15 mouse cellular contexts compared by ENCODE assay signal in genomic region chr5:137425648-137426047, GRCm38 (mm10). TPM values are rescaled to one million over a fixed set of nuclear protein-coding genes. Genes with fewer than 3 reads are reported as not detected.
DNase-seq lines count a peak whose midpoint lies in the region; ATAC-seq lines count a peak whose summit lies in the region.
"Had no signal": no experiment of that assay in that cellular context is flagged by ENCODE, and none has a peak within 500 bp of the region (broad histone marks: within the 10 kb centered on the region; RNA-seq: fewer than 3 reads in every experiment).

No protein-coding gene starts in this region.

- no peaks in the 10 kb centered on the region for H3K27me3 ChIP-seq in intestine, embryonic 14.5 days (replicated peaks; ENCODE audit: control insufficient read depth, insufficient read depth, low read length)
- no peaks in the 10 kb centered on the region for H3K27me3 ChIP-seq in intestine, embryonic 16.5 days (replicated peaks; ENCODE audit: control insufficient read depth, insufficient read depth, low read length)
- H3K27me3 ChIP-seq: embryonic facial prominence, embryonic 15.5 days had no signal

- no peak overlapping the region for H3K4me2 ChIP-seq in intestine, embryonic 14.5 days (ENCODE audit: low read length)
- H3K4me2 ChIP-seq in intestine, embryonic 16.5 days (ENCODE audit: low read depth, low read length), result no peak overlapping the region
- H3K4me2 ChIP-seq: embryonic facial prominence, embryonic 15.5 days had no signal

- no peak for DNase-seq in intestine, embryonic 14.5 days (ENCODE audit: low spot score)
- peak; percentile 68 for DNase-seq in 3134 (ENCODE audit: extremely low read depth, insufficient read length, low spot score)
- DNase-seq in NIH3T3 (ENCODE audit: low read depth), result peak; percentile 81
- DNase-seq in ovary, postnatal 36 days (ENCODE audit: low spot score), result no peak
- no peak for DNase-seq in layer of hippocampus, postnatal 25 days (ENCODE audit: extremely low spot score in 1 of 2, low spot score in 1 of 2)
- no peak for DNase-seq in gastrocnemius, postnatal 14 days
- DNase-seq: adrenal gland, postnatal 10 days; cerebellum, postnatal 14 days; kidney, adult 18-20 months; lung, postnatal 4 days had no signal

- ATAC-seq in intestine, embryonic 14.5 days (replicated peaks; ENCODE audit: low FRiP score, low TSS enrichment, low read depth), result no peak; the same call in 1 of the 2 replicates
- ATAC-seq in intestine, embryonic 16.5 days, result no peak; the same call in 1 of the 2 replicates
- 0 out of 2 replicates have a peak, but pooled peaks have one; percentile 43 for ATAC-seq in megakaryocyte-erythroid progenitor cell, adult 5-6 weeks (replicated peaks; ENCODE audit: low FRiP score, low TSS enrichment, poor library complexity, severe bottlenecking)

- H3K36me3 ChIP-seq in intestine, embryonic 14.5 days (ENCODE audit: control insufficient read depth, insufficient read depth, low read length), result no peaks in the 10 kb centered on the region
- no peaks in the 10 kb centered on the region for H3K36me3 ChIP-seq in intestine, embryonic 16.5 days (ENCODE audit: control insufficient read depth, insufficient read depth, low read length)
- H3K36me3 ChIP-seq: embryonic facial prominence, embryonic 15.5 days had no signal

- no peak overlapping the region for H3K4me3 ChIP-seq in intestine, embryonic 14.5 days (ENCODE audit: low read depth, low read length)
- no peak overlapping the region for H3K4me3 ChIP-seq in intestine, embryonic 16.5 days (ENCODE audit: low read length)
- H3K4me3 ChIP-seq: embryonic facial prominence, embryonic 15.5 days had no signal

- H3K9ac ChIP-seq in intestine, embryonic 14.5 days (ENCODE audit: low read length), result no peak overlapping the region
- no peak overlapping the region for H3K9ac ChIP-seq in intestine, embryonic 16.5 days (ENCODE audit: low read depth, low read length)
- H3K9ac ChIP-seq: embryonic facial prominence, embryonic 15.5 days had no signal

- 0 out of 2 replicates have a peak overlapping the region, but pooled peaks have one; percentile 34 for H3K27ac ChIP-seq in intestine, embryonic 14.5 days (ENCODE audit: low read depth)
- no peak overlapping the region for H3K27ac ChIP-seq in intestine, embryonic 16.5 days (ENCODE audit: low read length)
- H3K27ac ChIP-seq: embryonic facial prominence, embryonic 15.5 days had no signal

- intact Hi-C loops in gastrocnemius, postnatal 14 days (cut with DNase I; ENCODE audit: low total_unique reads), result no loop called here

- H3K9me3 ChIP-seq in intestine, embryonic 14.5 days (ENCODE audit: control insufficient read depth, low read length), result no peaks in the 10 kb centered on the region
- no peaks in the 10 kb centered on the region for H3K9me3 ChIP-seq in intestine, embryonic 16.5 days (ENCODE audit: control insufficient read depth, low read length)
- H3K9me3 ChIP-seq: embryonic facial prominence, embryonic 15.5 days had no signal

- 45% methylated on average over 6 of the region's 6 CpGs for WGBS in intestine, embryonic 14.5 days
- 39% methylated on average over 6 of the region's 6 CpGs for WGBS in intestine, embryonic 16.5 days

- H3K4me1 ChIP-seq in intestine, embryonic 14.5 days (replicated peaks; ENCODE audit: control insufficient read depth, insufficient read depth, low read length), result no peaks in the 10 kb centered on the region
- H3K4me1 ChIP-seq in intestine, embryonic 16.5 days (ENCODE audit: control insufficient read depth, insufficient read depth, low read length), result peaks cover 9% of the 10 kb centered on the region

RNA-seq across cellular contexts. Expression of gene Zan, which starts 51.2 kb away (rescaled TPM):
- polyA plus RNA-seq in intestine, embryonic 14.5 days (2014; fragmentation: Nextera tagmentation; extraction: Ambion mirVana), result 0.90 and 0.93 TPM in 2 replicates
- polyA plus RNA-seq in intestine, embryonic 16.5 days (2015; fragmentation: Nextera tagmentation; extraction: Ambion mirVana), result 0.89 and 0.92 TPM in 2 replicates
- 0.02 and 0.92 TPM in 2 replicates for total RNA-seq in megakaryocyte-erythroid progenitor cell, adult 5-6 weeks (2014; fragmentation: Nextera tagmentation)
- total RNA-seq in megakaryocyte-erythroid progenitor cell, adult 5-6 weeks (2017), result 0.05 and 0.11 TPM in 2 replicates
- total RNA-seq in layer of hippocampus, postnatal 25 days (2021), result under 1 TPM; 0.14 to 0.22 TPM
- under 1 TPM; 0.02 TPM for total RNA-seq in gastrocnemius, postnatal 14 days (2021)
- total RNA-seq: heart, adult 8-10 months; heart, postnatal 25 days had no signal

Comparison
In these comparisons a context has a peak if more than half of its experiments do, and no peak if none do; other contexts are left out.
1. DNase-seq: peak in 3134 (single experiment) and NIH3T3 (single experiment); none in intestine, embryonic 14.5 days (single experiment), ovary, postnatal 36 days (single experiment), layer of hippocampus, postnatal 25 days (0 of 2) and gastrocnemius, postnatal 14 days (single experiment).